Mouse (Mus musculus) ES-E14 (cell line): Measurements from ENCODE around the gene E030030I06Rik.
"Not testable (repeated sequence)": the region's sequence is repeated elsewhere in the genome, so short reads cannot be mapped to it uniquely, and the experiment has no call there.

ENCODE experiments used
- CHD2 ChIP-seq: IDR thresholded peaks from 2 replicates; pipeline ENCODE4 v1.6.1; 2014; ENCODE audit warnings: mild to moderate bottlenecking, low read depth, low read length, inconsistent platforms
- MAFK ChIP-seq: IDR thresholded peaks from 2 replicates; pipeline ENCODE4 v1.6.1; 2014; ENCODE audit warnings: mild to moderate bottlenecking, low read depth, low read length, inconsistent platforms; ENCODE audit not compliant: insufficient read depth
- ZNF384 ChIP-seq: IDR thresholded peaks from 2 replicates; pipeline ENCODE4 v1.6.1; 2012; ENCODE audit warnings: low read depth, low read length, inconsistent platforms

- TF ChIP-seq MAFK, CHD2, ZNF384: not testable (repeated sequence)
These were observed 24.5 kb upstream of the E030030I06Rik start for GRCm38 (mm10) chr10:22173335-22174189.
